Mouse (Mus musculus) limb, embryonic 14.5 days (tissue): ENCODE measurements around the gene Tceal5. TPM values are rescaled to one million over a fixed set of nuclear protein-coding genes. Genes with fewer than 3 reads are reported as not detected.
"Not testable (repeated sequence)": the region's sequence is repeated elsewhere in the genome, so short reads cannot be mapped to it uniquely, and the experiment has no call there.

Experiments used
- ATAC-seq: fragments of 200-750 bp; cut with Nextera tagmentation; 2 replicates; pipeline ENCODE4 v1.8.0; 2017; ENCODE audit warnings: low read depth, moderate number of reproducible peaks, moderate TSS enrichment; ENCODE audit not compliant: low FRiP score
- DNase-seq: peaks from one replicate; pipeline ENCODE4 v3.0.0-alpha.2; 2015; ENCODE audit warnings: low spot score
- H3K27ac ChIP-seq: fragments of 300-500 bp; sonication (generic); replicated peaks from 2 replicates; pipeline ENCODE4 v1.5.1; 2014; ENCODE audit warnings: low read depth, mild to moderate bottlenecking, low read length, moderate library complexity, mixed read lengths
- H3K27me3 ChIP-seq: fragments of 300-500 bp; sonication (generic); 2 replicates; pipeline ENCODE4 v1.6.1; 2014; ENCODE audit warnings: low read length, mixed read lengths; ENCODE audit not compliant: control insufficient read depth, insufficient read depth
- H3K36me3 ChIP-seq: fragments of 300-500 bp; sonication (generic); 2 replicates; pipeline ENCODE4 v1.6.1; 2014; ENCODE audit warnings: mild to moderate bottlenecking, low read length, moderate library complexity, mixed read lengths; ENCODE audit not compliant: control insufficient read depth, insufficient read depth
- H3K4me1 ChIP-seq: fragments of 300-500 bp; sonication (generic); 2 replicates; pipeline ENCODE4 v1.6.1; 2014; ENCODE audit warnings: antibody characterized with exemption, low read length, mixed read lengths; ENCODE audit not compliant: control insufficient read depth, insufficient read depth
- H3K4me2 ChIP-seq: fragments of 300-500 bp; sonication (generic); replicated peaks from 2 replicates; pipeline ENCODE4 v1.6.1; 2014; ENCODE audit warnings: low read depth, mild to moderate bottlenecking, low read length, moderate library complexity; ENCODE audit not compliant: severe bottlenecking
- H3K4me3 ChIP-seq: fragments of 300-500 bp; sonication (generic); replicated peaks from 2 replicates; pipeline ENCODE4 v1.5.1; 2014; ENCODE audit warnings: low read length
- H3K9ac ChIP-seq: fragments of 300-500 bp; sonication (generic); 2 replicates; pipeline ENCODE4 v1.6.1; 2014; ENCODE audit warnings: mild to moderate bottlenecking, low read depth, low read length, moderate library complexity; ENCODE audit not compliant: severe bottlenecking
- H3K9me3 ChIP-seq: fragments of 300-500 bp; sonication (generic); 2 replicates; pipeline ENCODE4 v1.6.1; 2016; ENCODE audit warnings: low read length; ENCODE audit not compliant: control insufficient read depth
- POLR2A ChIP-seq: fragments of 200-500 bp; IDR thresholded peaks from 2 replicates; pipeline ENCODE4 v1.8.0; 2012; ENCODE audit warnings: inconsistent platforms, mild to moderate bottlenecking, moderate library complexity, borderline replicate concordance; ENCODE audit not compliant: insufficient read depth, insufficient read length; ENCODE audit errors: extremely low read depth
- WGBS: fragments of 180-500 bp; shearing (Covaris S2); extraction: QIAGEN DNeasy Blood & Tissue Kit; methylation state at CpG from one replicate; pipeline ENCODE4 v1.1.7; 2014; 5-methylcytosine and 5-hydroxymethylcytosine counted together
- polyA plus RNA-seq, 2 experiments: library from polyadenylated mRNA; depleted of rRNA in 1 of 2; stranded (reverse) in 1 of 2; unstranded in 1 of 2; fragments of >200 nt; fragmentation: Nextera tagmentation in 1 of 2; extraction: Ambion mirVana in 1 of 2; gene quantifications; 2 replicates each; pipeline versions ENCODE4 v1.2.1 to v1.2.3; 2012 to 2014

The Tceal5 gene
- polyA plus RNA-seq, 2 experiments: 5.6 to 25.8 TPM

DNA sequence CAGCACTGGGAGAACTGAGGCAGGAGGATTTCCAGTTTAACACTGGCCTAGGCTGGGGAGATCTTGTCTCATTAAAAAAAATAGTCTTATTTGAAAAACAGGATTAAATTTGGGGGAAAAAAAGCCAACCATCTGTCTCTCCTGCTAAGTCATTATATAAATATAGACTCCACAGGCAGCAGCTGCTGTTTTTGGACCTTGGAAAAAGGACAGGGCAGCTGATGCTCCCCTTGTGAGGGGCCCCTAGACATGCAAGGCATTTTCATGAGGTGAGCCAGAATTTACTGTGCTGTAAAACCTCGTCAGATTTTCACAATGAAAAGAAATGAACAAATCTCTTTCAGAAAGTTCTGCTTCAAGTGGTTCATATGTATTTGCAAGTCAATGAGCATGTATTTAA is 12.6 kb upstream of the Tceal5 start:
- Histone ChIP-seq H3K4me1 (no peaks in the 10 kb centered on the region), H3K9me3 (no peaks in the 10 kb centered on the region), H3K27me3 (no peaks in the 10 kb centered on the region), H3K9ac (no peak overlapping the region), H3K4me3 (no peak overlapping the region), H3K27ac (no peak overlapping the region), H3K4me2 (no peak overlapping the region), H3K36me3 (no peaks in the 10 kb centered on the region)
- DNase-seq (no peak), ATAC-seq (no peak)
- TF ChIP-seq POLR2A: no peak
- 14% methylated on average over 1 of the region's 1 CpGs for WGBS

DNA sequence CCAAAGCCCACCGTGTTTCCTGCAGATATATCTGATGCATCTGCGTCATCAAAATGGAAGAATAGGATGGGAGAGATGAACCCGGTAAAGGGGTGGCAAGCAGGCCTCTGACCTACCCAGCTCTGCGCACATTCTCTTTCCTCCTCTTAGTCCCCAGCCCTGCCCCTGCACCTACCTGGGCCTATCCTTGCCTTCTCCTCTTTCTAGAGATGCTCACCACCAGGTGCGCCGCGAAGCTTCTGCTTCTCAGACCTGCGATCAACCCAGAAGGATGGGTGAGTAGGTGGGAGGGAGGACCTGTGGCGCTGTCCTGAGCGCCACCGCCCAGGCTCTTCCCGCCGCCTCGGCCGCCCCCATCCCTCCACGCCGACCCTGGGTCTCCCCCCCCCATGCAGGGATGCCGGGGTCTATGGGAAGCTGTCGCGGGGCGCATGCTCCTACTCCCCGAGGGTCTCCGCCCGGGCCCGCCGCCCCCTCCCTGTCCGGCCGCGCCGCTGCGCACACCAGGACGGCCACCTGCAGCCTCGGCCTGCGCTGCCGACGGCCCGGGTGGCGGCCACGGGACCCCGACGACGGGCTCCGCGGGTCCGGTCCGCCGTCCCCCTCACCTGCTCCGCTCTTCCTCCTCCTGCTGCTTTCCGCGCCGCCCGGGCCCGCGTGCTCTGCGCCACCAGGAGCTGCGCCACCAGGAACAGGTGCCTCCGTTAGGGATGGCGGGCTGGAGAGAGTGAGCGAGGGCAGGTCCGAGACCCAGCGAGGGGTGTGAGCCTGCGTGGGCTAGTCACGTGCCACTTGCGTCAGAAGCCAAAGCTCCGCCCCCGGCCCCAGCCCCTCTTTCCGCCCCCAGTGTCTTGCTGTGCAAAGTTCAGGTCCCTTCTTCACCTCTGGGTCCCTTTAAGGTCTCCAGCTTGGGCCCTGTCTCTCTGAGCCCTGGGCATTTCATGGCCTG is 11.3 kb upstream of the Tceal5 start, which contains the start of the genes Tceal7 and Bex1:
TSS of gene Tceal7 (plus strand) at position 51 of the 949 bp plus-strand sequence.
TSS of gene Bex1 (minus strand) at position 785 of the 949 bp plus-strand sequence.
- ATAC-seq: peak; percentile 67
- WGBS: 30% methylated on average over 8 of the region's 67 CpGs
- Histone ChIP-seq H3K4me3 (peak within 1 kb of the TSS; percentile 28), H3K4me2 (peak within 1 kb of the TSS; percentile 41)
- H3K4me1 ChIP-seq, H3K9me3 ChIP-seq, H3K27ac ChIP-seq, H3K36me3 ChIP-seq, H3K27me3 ChIP-seq, DNase-seq, H3K9ac ChIP-seq: not testable (repeated sequence)

DNA sequence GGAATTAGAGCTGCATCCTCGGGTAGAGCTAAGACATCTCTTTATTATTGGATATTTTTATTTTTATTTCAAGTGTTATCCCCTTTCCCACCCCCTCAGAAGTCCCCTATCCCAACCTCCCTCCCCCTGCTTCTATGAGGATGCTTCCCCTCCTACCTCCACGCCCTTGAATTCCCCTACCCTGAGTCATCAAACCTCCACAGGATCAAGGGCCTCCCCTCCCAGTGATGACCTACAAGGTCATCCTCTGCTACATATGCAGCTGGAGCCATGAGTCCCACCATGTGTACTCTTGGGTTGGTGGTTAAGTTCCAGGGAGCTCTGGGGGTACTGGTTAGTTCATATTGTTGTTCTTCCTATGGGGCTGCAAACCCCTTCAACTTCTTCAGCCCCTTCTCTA is 9.7 kb upstream of the Tceal5 start:
- DNase-seq (no peak), ATAC-seq (no peak)
- Histone ChIP-seq H3K4me1 (no peaks in the 10 kb centered on the region), H3K36me3 (no peaks in the 10 kb centered on the region), H3K9me3 (no peaks in the 10 kb centered on the region), H3K9ac (no peak overlapping the region), H3K27ac (no peak overlapping the region), H3K27me3 (no peaks in the 10 kb centered on the region), H3K4me3 (no peak overlapping the region), H3K4me2 (no peak overlapping the region)
- 82% methylated on average over 2 of the region's 2 CpGs for WGBS
- no peak for TF ChIP-seq POLR2A

DNA sequence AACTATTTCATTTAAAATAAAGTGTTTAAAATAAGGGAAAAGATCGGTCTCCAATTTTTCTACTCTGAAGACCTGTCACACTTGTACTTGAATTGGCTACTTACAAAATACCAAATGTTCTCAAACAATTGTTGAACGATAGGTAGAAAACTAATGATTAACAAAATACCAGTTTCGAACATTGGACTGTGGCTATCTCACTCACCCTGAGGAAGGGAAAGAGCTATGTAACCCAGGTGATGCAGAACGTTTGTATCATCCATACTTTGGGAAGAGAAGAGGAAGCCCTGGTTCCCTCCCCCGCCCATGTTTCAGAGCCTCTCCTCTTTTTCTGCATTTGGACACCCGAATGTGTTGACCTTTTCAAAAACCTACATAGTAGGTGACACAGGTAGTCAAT is 730 bp upstream of the Tceal5 start:
- 79% methylated on average over 6 of the region's 6 CpGs for WGBS
- no peak for TF ChIP-seq POLR2A
- Histone ChIP-seq H3K27ac (no peak overlapping the region), H3K9me3 (no peaks in the 10 kb centered on the region), H3K9ac (no peak overlapping the region), H3K4me3 (no peak overlapping the region), H3K4me2 (no peak overlapping the region), H3K36me3 (no peaks in the 10 kb centered on the region), H3K27me3 (no peaks in the 10 kb centered on the region), H3K4me1 (no peaks in the 10 kb centered on the region)
- DNase-seq: no peak
- no peak for ATAC-seq

DNA sequence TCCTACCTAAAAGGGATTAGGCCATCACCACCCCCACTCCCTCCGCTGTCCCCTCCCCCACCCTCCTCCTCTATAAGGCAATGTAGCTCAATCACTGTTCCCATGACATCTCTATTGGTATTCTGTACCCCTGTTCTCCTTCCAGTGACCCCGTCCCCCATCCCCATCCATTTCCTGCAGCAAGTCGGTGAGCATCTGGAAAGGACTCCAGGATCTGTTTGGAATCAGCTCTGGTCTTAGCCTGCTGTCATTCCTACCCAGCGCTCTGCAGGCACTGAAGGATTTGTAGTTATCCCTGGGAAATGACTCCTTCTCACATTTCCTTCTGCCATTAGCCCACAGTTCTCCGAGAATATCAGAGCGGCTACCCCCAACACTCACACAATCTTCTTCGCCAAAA is 419 bp downstream of the Tceal5 start:
- Histone ChIP-seq H3K4me1 (no peaks in the 10 kb centered on the region), H3K27me3 (no peaks in the 10 kb centered on the region), H3K4me2 (peak overlapping the region; percentile 51), H3K4me3 (peak overlapping the region; percentile 40), H3K36me3 (no peaks in the 10 kb centered on the region), H3K9me3 (no peaks in the 10 kb centered on the region), H3K27ac (no peak overlapping the region), H3K9ac (peak overlapping the region; percentile 49)
- TF ChIP-seq POLR2A: no peak
- WGBS: 21% methylated on average over 7 of the region's 7 CpGs
- DNase-seq (no peak), ATAC-seq (peak; percentile 50; the same call in 1 of the 2 replicates)
